Mouse (Mus musculus) frontal cortex, postnatal 10 days (tissue): ENCODE results near the gene Cd86.

Experiments used
- DNase-seq, 2 experiments: peaks; one replicate each; pipeline ENCODE4 v3.0.0; 2022; ENCODE audit warnings: low spot score in 2 of 2, mixed read lengths in 1 of 2

Cd86 gene

DNA sequence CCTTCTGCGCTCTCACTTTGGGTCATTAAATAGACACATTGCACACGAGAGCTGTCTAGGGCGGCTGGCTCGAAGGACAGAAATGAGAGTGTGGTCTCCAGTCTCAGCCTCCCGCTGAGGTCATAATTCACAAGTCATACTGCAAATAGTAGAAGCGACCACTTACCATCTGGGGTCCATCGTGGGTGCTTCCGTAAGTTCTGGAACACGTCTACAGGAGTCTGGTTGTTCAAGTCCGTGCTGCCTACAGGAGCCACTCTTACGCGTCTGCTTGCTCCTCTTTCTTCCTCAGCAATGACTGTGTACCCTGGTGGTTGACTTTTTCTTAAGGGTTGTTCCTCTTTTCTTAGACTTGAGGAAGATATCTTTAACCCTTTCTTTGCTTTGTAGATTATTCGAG lies at the start of gene Cd86:
Cd86 (minus strand) TSS at position 300 of the 400 bp plus-strand sequence.
- DNase-seq: no peak

GRCm38 (mm10) chr16:36711760-36712159 lies 45.9 kb upstream of the Cd86 start:
- no peak for DNase-seq

DNA sequence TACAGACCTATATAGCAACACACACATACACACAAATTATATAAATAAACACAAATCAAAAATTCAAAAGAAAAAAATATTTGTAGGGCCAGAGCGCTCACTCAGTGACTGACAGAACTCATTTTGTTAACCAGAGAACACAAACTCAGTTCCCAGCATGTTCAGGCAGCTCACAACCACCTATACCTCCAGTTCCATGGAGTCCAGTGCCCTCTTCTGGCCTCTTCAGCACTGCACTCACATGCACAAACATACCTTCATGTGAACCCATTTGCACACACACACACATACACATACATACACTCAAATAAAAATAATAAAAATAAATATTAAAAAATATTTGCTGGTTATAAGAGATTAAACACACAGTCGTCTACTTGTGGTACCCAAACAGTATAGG lies 44.9 kb upstream of the Cd86 start:
- no peak for DNase-seq

- DNase-seq: no peak
Measured at GRCm38 (mm10) chr16:36709405-36709804, 43.5 kb upstream of the Cd86 start.

- no peak for DNase-seq
Measured at GRCm38 (mm10) chr16:36708751-36709150, 42.9 kb upstream of the Cd86 start.

DNA sequence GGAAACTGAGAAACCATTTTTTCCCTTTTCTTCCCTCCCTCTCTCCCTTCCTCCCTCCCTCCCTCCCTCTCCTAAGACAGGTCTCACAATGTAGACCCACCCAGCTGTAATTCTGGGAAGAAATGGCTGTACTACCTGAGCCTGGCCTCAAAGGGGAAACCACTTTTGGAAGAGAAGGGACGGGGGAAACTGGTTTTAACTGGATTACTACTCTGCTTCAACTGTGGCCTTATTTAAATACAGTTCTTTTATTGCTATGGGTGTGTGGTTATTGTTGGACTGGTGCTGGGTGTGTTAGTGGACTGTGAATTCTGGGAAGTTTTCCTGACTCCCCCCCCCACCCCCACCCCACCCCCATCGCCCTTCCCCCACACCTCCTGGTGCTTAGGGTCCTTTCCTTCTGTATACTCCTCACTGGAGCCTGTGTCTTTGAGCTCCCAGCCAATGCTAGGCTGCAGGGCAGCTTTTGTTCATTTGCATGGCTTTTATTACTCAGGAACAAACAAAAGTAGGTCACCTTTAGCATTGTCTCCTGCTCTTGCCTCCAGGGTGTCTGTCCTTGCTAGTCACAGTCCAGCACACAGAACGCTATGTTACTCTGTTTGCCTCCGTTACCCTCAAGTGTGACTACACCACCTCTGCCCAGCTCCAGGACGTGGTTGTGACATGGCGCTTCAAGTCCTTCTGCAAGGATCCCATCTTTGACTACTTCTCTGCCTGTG lies 42.0 kb upstream of the Cd86 start:
- no peak for DNase-seq

DNA sequence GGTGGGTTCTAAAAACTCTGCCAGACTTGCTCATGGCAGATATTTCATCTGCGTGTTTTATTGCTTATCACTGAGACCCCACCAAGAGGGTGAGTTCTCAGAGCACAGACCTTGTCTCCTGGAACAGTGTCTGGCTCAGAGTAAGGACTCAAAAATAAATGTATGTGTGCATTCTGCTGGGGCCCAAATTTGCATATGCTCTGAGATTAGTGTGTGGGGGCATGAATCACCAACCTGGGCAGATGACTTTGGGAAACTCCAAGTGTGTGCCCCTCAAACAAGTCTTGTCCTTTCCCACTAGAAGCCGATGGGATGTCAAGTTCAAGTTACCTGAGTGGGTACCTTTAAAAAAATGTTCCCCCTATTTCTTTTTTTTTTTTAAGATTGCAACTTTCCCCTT lies 34.6 kb upstream of the Cd86 start:
- no peak for DNase-seq

DNA sequence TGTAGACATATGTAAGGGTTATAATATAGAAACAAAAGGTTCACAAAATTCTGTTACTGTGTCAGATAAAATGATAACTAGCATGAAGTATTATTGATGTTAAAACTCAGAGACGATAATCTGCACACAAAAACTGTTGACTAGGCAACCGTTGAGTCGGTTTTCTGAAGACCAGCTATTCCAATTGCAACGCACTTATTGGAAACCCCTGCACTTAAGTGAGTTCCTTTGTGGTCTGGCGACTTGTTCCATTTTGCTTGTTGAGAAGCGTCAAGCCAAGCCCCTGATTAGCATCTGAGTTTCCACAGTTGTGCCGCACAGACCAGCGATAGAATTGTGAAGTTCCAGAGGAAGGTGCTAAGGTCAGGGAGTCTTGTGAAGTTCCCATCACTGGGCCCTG lies 31.4 kb upstream of the Cd86 start:
- DNase-seq: no peak

- no peak for DNase-seq
Measured at GRCm38 (mm10) chr16:36694798-36695290, 29.0 kb upstream of the Cd86 start.

DNA sequence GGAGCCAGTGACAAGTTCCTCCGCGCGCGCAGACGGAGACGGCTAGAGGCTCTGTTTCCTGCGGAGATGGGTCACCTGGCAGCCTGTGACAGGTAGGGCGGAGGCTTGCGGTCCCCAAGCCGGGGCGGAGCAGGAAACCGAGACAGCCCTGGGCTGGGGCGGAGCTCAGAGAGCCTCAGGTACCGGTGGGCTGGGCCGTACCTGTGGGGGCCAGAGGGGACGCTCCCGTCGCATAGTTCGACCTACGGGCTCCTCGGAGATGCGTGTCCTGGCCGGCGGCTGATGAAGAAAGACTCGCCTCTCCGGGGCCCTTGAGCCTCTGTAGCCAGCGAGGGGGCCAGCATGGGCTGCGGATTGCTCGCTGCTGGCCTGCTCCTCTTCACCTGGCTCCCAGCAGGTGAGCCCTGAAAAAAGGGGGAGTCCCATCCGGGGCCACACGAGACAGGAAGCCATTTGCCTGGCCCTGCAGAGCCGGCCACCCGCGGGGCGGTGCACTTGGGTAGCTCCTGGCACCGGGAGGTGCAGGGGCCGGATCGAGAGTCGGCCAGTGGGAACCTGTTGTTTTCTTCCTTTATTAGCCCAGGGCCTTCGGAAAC lies 28.0 kb upstream of the Cd86 start, which contains the start of gene Ildr1:
Ildr1 (plus strand) TSS at position 161 of the 596 bp plus-strand sequence.
- DNase-seq: no peak

DNA sequence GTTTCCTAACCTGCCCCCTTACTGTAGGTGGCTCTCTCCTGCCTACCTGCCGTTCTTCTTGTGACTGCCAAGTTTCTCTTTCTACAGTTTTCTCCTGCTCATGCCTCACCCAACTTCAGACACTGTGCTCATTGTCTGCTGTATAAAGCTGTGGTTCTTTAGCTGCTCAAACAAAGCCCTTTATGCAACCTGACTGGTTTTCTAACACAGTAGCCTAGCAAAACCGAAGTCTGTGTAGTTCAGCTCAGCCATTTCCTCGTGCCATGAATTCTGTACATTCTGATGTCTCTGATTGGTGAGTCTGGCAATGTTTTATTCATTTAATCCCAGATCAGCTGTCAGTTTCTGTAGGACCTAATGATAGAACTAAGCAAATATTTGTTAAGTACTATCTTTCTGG lies 25.6 kb upstream of the Cd86 start:
- DNase-seq: no peak

DNA sequence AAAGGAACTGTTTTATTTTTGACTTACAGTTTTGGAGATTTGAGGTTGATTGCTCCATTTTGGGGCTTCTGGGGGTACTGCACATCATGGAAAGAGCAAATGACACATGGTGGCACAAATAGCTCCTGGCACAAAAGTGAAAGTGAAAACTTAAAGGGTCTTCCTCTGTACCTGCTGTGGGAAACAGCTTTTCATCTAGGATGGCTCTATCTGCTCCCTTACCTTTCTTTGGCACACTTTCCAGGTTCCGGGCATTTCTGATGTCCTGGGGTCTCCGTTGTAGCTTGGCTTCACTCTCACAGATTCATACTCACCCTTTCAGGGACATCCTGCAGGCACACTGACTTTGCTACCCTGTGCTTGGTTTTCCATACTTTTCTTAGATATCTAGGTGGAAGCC lies 22.2 kb upstream of the Cd86 start:
- no peak for DNase-seq

DNA sequence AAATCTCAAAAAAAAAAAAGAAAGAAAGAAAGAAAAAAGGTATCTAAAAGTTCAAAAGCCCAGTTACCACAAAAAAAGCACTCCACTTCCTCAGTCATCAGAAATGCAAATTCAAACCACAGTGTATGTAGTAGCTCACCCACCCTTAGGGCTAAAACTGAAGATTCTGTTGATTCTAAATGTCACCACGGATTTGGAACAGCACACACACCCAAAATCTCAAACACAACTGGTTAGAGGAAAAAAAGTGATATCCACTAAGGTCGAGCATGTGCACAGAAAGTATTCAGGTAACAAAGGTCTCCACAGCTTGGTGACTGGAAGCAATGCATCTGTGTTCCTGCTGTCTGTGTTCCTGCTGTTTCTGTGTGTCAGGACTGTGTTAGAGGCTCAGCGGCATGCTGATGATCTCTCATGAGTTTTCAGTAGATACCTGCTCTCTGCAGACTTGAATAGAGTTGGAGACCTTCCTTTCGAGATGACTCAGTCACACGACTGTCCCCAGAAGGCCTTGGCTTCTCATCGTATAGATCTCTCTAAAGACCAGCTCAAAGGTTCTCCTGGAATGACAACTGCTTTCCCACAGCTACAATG lies 18.5 kb upstream of the Cd86 start:
- DNase-seq: no peak

DNA sequence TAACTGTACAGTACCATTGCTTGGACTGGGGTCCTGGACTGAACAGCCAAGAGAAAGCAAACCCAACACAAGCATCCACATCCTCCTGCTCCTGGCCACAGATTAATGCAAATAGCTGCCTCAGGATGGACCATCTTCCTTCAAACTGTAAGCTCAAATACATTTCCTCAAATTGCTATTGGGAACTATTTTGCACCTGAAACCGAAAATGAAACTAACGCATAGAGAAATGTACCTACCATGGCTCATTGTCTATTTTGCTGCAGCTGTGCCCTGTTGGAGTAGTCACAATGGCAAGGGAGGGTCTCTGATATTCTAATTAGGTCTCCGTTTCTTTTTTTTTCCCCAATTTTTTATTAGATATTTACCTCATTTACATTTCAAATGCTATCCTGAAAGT lies 15.9 kb upstream of the Cd86 start:
- DNase-seq: no peak

- DNase-seq: no peak
Measured at GRCm38 (mm10) chr16:36675902-36676301, 10.0 kb upstream of the Cd86 start.

DNA sequence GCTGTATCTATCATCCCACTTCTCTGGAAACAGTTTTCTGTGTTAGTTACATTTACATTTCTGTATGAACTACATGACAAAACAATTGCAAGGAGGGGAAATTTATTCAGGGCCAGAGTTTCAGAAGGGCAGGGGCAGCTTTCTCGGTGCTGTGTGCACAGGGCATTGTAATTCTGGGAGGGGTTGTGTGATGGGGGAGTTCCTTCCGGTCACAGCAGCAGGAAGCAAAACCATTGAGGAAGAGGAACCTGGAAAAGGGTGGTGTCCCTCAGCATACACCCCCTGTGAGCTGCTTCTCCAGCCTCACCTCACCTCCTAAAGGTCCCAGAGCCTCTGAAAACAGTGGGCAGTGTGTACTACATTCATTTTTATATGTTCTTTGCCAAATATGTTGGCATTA lies 9.4 kb upstream of the Cd86 start:
- no peak for DNase-seq

DNA sequence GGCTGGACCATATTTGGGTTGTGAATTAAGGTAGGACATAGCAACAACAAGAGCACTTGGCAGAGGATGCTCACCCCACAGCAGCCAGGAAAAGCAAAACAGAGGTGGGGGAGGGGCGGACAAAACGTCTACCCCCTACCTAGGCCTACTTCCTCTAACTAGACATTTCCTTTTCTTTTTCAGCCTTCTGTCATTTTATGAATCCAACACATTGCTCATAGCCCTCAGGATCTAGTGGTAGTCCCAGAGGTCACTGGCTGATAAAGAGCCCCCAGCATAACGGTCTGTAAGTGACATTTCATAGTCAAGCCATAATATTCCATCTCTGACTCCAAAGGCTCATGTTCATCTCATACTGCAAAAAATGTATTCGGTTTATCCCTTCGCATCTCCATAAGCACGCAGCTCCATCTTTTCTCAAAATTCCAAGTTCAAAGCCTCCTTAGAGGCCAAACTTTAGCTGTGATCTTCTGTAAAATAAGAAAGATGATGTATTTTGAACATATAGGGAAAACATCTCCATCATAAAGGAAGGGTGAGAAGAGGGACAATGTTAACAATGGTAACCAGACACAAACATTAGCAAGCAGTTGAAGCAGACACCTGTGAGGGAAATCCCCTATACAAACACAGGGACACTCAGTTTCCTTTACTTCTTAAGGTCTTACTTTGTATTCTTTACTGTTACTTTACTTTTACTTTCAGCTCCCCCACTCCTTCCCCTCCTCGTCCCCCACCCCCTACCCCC lies 8.8 kb upstream of the Cd86 start:
- DNase-seq: no peak

DNA sequence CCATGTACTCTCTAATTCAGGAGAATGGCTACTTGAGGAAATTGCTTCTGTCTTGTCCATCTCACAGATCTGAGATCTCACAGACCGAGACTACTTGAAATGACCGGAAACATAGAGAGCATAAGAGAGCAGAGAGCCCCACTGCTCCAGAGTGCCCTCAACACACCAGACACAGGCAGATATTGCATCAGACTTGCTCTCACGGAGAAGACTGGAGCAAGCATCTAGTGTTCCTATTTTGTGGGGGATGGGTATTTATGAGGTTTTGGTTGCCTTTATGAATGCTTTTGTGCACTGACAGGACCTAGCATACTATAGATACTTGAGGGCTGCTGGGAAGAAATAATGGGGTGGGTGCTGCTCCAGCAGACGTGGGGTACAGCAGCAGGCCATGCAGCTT lies 7.3 kb upstream of the Cd86 start:
- DNase-seq: no peak

- DNase-seq: no peak
Measured at GRCm38 (mm10) chr16:36670590-36670989, 4.7 kb upstream of the Cd86 start.

- DNase-seq: no peak
Measured at GRCm38 (mm10) chr16:36666448-36667017, 652 bp upstream of the Cd86 start.

GRCm38 (mm10) chr16:36663484-36663883 lies 2.4 kb downstream of the Cd86 start:
- no peak for DNase-seq

DNA sequence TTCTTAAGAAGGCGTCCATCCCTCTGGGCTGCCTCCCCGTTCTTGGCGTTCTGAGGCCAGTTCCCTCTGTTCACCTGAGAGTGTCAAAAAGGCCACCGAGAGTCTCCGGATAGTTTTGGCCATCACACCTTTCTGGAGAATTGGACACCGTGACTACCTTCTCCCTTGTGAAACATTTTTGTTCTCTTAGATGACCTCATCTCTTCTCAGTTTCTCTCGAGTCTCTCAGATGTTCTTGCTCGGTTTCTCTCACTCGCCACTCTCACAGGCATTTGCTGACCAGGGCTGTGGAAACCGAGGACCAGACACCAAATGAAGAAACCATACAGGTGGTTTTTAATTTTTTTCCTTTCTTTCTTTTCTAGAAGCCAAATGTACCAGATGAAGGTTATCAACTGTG lies 4.6 kb downstream of the Cd86 start:
- DNase-seq: no peak
